Mouse (Mus musculus): ENCODE measurements around the gene Olfr843. TPM values are rescaled to one million over a fixed set of nuclear protein-coding genes. Genes with fewer than 3 reads are reported as not detected.

Gene Olfr843
- not detected for total RNA-seq (2022)

DNA sequence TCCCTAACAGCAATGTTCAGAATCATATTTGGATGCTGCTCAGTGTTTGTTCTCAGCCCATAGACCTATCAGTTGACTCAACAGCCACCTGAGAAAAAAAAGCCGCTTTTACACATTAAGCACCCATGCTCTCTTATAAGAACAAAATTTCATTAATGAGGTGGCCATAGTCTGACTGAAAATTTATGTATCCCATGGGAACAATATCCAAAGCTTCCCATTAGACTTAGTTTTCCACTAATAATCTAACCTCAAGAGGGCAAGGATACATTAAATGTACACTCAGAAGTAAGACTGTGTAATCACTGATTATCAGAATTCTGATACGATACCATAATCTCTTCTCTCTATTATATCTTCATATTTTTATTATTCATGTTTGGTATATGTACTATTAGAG is at the start of gene Olfr843:
Gene Olfr843, minus strand, starts transcription at position 101 of the 400 bp plus-strand sequence.
- DNase-seq (ENCODE audit: low spot score): no peak

Other genes starting within 250 kb of the Olfr843 start
- gene Olfr835, start 219.3 kb downstream of the Olfr843 start, total RNA-seq (2022): not detected
- gene Olfr836, start 131.6 kb downstream of the Olfr843 start, total RNA-seq (2022): not detected
- not detected for gene Olfr837, start 115.7 kb downstream of the Olfr843 start, total RNA-seq (2022)
- not detected for gene Olfr839-ps1, start 74.7 kb downstream of the Olfr843 start, total RNA-seq (2022)
- gene Olfr844, start 64.4 kb upstream of the Olfr843 start, total RNA-seq (2022): not detected
- gene Olfr845, start 84.5 kb upstream of the Olfr843 start, total RNA-seq (2022): not detected
- not detected for gene Olfr846, start 112.0 kb upstream of the Olfr843 start, total RNA-seq (2022)
- not detected for gene Olfr847, start 126.7 kb upstream of the Olfr843 start, total RNA-seq (2022)
- not detected for gene Olfr849, start 188.3 kb upstream of the Olfr843 start, total RNA-seq (2022)
- gene Olfr850, start 226.3 kb upstream of the Olfr843 start, total RNA-seq (2022): not detected
- under 1 TPM in 1 of 4 experiments, not detected in 3; 0.03 TPM for gene Olfr851, start 241.3 kb upstream of the Olfr843 start, total RNA-seq (2022)